In the genomic region with DNA sequence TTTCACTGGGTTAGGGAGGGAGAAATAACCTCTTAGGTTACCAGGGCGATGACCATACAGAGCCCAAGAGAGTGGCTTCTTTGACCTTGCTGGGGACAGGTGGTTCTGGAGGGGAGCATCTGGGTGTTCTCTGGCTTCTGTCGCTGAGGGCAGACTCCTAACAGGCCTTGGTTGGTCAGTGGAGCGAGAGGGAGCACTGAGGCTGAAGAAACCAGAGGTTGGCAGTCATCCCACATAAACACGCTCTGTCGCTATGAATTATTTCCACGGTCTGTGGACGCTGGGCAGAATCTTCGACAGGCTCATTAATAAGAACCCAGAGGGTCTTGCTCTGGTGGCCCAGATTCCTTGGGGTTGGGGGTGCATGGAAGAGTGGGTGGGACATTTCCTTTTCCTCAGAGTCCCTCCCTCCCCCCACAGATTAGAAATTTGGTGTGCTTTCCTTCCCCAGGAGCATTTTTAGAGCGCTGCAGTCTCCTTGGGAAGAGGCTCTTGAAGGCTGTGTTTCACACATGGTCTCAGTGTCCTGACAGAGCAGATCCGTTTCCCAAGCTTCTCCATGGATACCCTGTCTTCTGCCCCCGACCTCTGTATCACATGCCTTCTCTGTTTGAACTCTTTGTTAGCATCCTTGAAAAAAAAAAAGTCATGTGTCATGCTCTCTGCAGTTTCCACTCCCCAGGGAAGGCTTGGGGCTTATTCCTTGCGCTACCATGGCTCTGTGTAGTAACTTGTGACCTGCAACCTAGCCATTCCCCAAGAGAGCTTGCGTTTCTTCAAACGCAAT, we compare ENCODE assay signal across 10 mouse cellular contexts.
DNase-seq lines count a peak whose midpoint lies in the region; ATAC-seq lines count a peak whose summit lies in the region.
"Had no signal": no experiment of that assay in that cellular context is flagged by ENCODE, and none has a peak within 500 bp of the region (broad histone marks: within the 10 kb centered on the region; RNA-seq: fewer than 3 reads in every experiment).

No protein-coding gene starts in this region.

- WGBS in forebrain, embryonic 13.5 days = 65% methylated on average over 14 of the region's 14 CpGs
- 80% methylated on average over 14 of the region's 14 CpGs for WGBS in forebrain, embryonic 11.5 days
- 65% methylated on average over 14 of the region's 14 CpGs for WGBS in embryonic facial prominence, embryonic 11.5 days

- no peak for DNase-seq in forebrain, embryonic 11.5 days (ENCODE audit: low spot score)
- DNase-seq in NIH3T3 (ENCODE audit: low read depth) = peak; percentile 47
- DNase-seq in embryonic facial prominence, embryonic 11.5 days (ENCODE audit: low spot score) = peak; percentile 15
- peak; percentile 75 for DNase-seq in kidney, postnatal 10 days
- DNase-seq in urinary bladder, postnatal 4 days (ENCODE audit: low spot score in 2 of 2) = no peak
- DNase-seq in yolk sac, embryonic 10.5 days (ENCODE audit: low spot score) = no peak
- DNase-seq: gastrocnemius, postnatal 36 days; spleen, adult 18-20 months had no signal

- H3K27me3 ChIP-seq in forebrain, embryonic 13.5 days = 0 out of 2 replicates have a peak, but pooled peaks cover 3% of the 10 kb centered on the region
- no peaks in the 10 kb centered on the region for H3K27me3 ChIP-seq in forebrain, embryonic 11.5 days (ENCODE audit: control insufficient read depth, insufficient read depth, low read length)
- H3K27me3 ChIP-seq in embryonic facial prominence, embryonic 11.5 days (ENCODE audit: control insufficient read depth, insufficient read depth, low read length) = no peaks in the 10 kb centered on the region

- no peak overlapping the region for H3K9ac ChIP-seq in forebrain, embryonic 13.5 days
- H3K9ac ChIP-seq in forebrain, embryonic 11.5 days (ENCODE audit: low read length) = no peak overlapping the region
- H3K9ac ChIP-seq in embryonic facial prominence, embryonic 11.5 days (replicated peaks; ENCODE audit: low read length) = no peak overlapping the region

- peak; percentile 54; the same call in 1 of the 2 replicates for ATAC-seq in forebrain, embryonic 13.5 days
- ATAC-seq in forebrain, embryonic 11.5 days (replicated peaks; ENCODE audit: low FRiP score) = no peak
- 0 out of 2 replicates have a peak, but pooled peaks have one; percentile 16 for ATAC-seq in embryonic facial prominence, embryonic 11.5 days (replicated peaks; ENCODE audit: insufficient number of reproducible peaks, low FRiP score, low TSS enrichment, low read depth)
- no peak for ATAC-seq in erythroblast, adult 5-6 weeks (replicated peaks; ENCODE audit: low FRiP score, poor library complexity, severe bottlenecking)

- H3K36me3 ChIP-seq in forebrain, embryonic 13.5 days (ENCODE audit: poor library complexity, severe bottlenecking) = no peaks in the 10 kb centered on the region
- no peaks in the 10 kb centered on the region for H3K36me3 ChIP-seq in forebrain, embryonic 11.5 days (ENCODE audit: control insufficient read depth, insufficient read depth, low read length)
- H3K36me3 ChIP-seq in embryonic facial prominence, embryonic 11.5 days (replicated peaks; ENCODE audit: control insufficient read depth, insufficient read depth, low read depth, low read length) = no peaks in the 10 kb centered on the region

- H3K4me3 ChIP-seq in forebrain, embryonic 13.5 days = no peak overlapping the region
- no peak overlapping the region for H3K4me3 ChIP-seq in forebrain, embryonic 11.5 days (ENCODE audit: low read depth, low read length)
- H3K4me3 ChIP-seq in embryonic facial prominence, embryonic 11.5 days (ENCODE audit: low read depth, low read length) = no peak overlapping the region

- no peak overlapping the region for H3K4me2 ChIP-seq in forebrain, embryonic 13.5 days
- H3K4me2 ChIP-seq in forebrain, embryonic 11.5 days (ENCODE audit: low read depth, low read length, severe bottlenecking) = no peak overlapping the region
- H3K4me2 ChIP-seq in embryonic facial prominence, embryonic 11.5 days (ENCODE audit: low read depth, low read length) = no peak overlapping the region

- no peaks in the 10 kb centered on the region for H3K9me3 ChIP-seq in forebrain, embryonic 13.5 days (replicated peaks)
- no peaks in the 10 kb centered on the region for H3K9me3 ChIP-seq in forebrain, embryonic 11.5 days (ENCODE audit: control insufficient read depth, low read length)
- no peaks in the 10 kb centered on the region for H3K9me3 ChIP-seq in embryonic facial prominence, embryonic 11.5 days (replicated peaks; ENCODE audit: control insufficient read depth, low read length)

- H3K27ac ChIP-seq in forebrain, embryonic 13.5 days = no peak overlapping the region
- H3K27ac ChIP-seq in forebrain, embryonic 11.5 days (ENCODE audit: low read depth, low read length) = no peak overlapping the region
- no peak overlapping the region for H3K27ac ChIP-seq in embryonic facial prominence, embryonic 11.5 days (replicated peaks; ENCODE audit: low read depth, low read length)

- H3K4me1 ChIP-seq in forebrain, embryonic 13.5 days = peaks cover 11% of the 10 kb centered on the region
- no peaks in the 10 kb centered on the region for H3K4me1 ChIP-seq in forebrain, embryonic 11.5 days (replicated peaks; ENCODE audit: control insufficient read depth, insufficient read depth, low read length)
- H3K4me1 ChIP-seq in embryonic facial prominence, embryonic 11.5 days (ENCODE audit: control insufficient read depth, insufficient read depth, low read length) = no peaks in the 10 kb centered on the region

Comparison
In these comparisons a context has a peak if more than half of its experiments do, and no peak if none do; other contexts are left out.
1. ATAC-seq: peak in forebrain, embryonic 13.5 days (single experiment) and embryonic facial prominence, embryonic 11.5 days (single experiment); none in forebrain, embryonic 11.5 days (single experiment) and erythroblast, adult 5-6 weeks (single experiment).
2. DNase-seq: peak in NIH3T3 (single experiment), embryonic facial prominence, embryonic 11.5 days (single experiment) and kidney, postnatal 10 days (single experiment); none in forebrain, embryonic 11.5 days (single experiment), urinary bladder, postnatal 4 days (0 of 2) and yolk sac, embryonic 10.5 days (single experiment).